ENCODE assay signal across 28 mouse cellular contexts in the genomic region with DNA sequence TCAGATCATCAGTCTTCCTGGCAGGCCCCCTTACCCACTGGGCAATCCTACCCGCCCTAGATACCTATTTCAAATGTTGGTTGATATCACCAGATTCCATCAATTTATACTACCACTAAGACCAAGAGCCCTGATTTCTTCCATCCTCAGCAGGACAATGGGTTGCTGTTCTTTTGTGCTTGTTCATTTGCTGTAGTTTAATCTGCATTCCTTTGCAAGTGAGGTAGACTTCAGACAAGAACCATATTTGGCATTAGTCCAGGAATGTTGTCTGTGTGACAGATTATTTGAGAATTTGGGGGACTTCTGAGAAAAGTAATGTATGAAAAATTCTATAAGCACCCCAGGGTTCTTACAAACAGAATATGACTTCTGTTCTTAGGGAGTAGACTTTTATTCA.
"Had no signal": no experiment of that assay in that cellular context is flagged by ENCODE, and none has a peak within 500 bp of the region (broad histone marks: within the 10 kb centered on the region; RNA-seq: fewer than 3 reads in every experiment).

No protein-coding gene starts in this region.

- H3K9me3 ChIP-seq: heart, embryonic 13.5 days; heart, embryonic 15.5 days; hindbrain, embryonic 13.5 days; hindbrain, embryonic 15.5 days; kidney, embryonic 15.5 days; limb, embryonic 10.5 days; limb, embryonic 12.5 days; liver, embryonic 13.5 days; liver, embryonic 15.5 days had no signal

- H3K4me1 ChIP-seq: heart, embryonic 15.5 days; hindbrain, embryonic 13.5 days; liver, embryonic 13.5 days; liver, embryonic 15.5 days had no signal

- H3K36me3 ChIP-seq: heart, embryonic 13.5 days; heart, embryonic 15.5 days; hindbrain, embryonic 13.5 days; hindbrain, embryonic 15.5 days; kidney, embryonic 15.5 days; limb, embryonic 10.5 days; limb, embryonic 12.5 days; liver, embryonic 13.5 days; liver, embryonic 15.5 days had no signal

- DNase-seq: gastrocnemius, adult 2 months; gastrocnemius, postnatal 14 days; gastrocnemius, postnatal 36 days; heart, adult 2 months; heart, postnatal 14 days; heart, postnatal 36 days; kidney, adult 11 months; kidney, adult 2 months; kidney, adult 9 months; kidney, postnatal 14 days; kidney, postnatal 36 days; liver; liver, embryonic 13.5 days had no signal

- H3K27ac ChIP-seq: gastrocnemius, adult 2 months; heart, adult 2 months; heart, embryonic 13.5 days; heart, embryonic 15.5 days; hindbrain, embryonic 13.5 days; hindbrain, embryonic 15.5 days; hindbrain, postnatal 0 days; kidney, embryonic 15.5 days; kidney, postnatal 0 days; layer of hippocampus, adult 2 months; left cerebral cortex, adult 2 months; limb, embryonic 10.5 days; limb, embryonic 12.5 days; liver, embryonic 13.5 days; liver, embryonic 15.5 days had no signal

- H3K9ac ChIP-seq: heart, embryonic 13.5 days; heart, embryonic 15.5 days; hindbrain, embryonic 13.5 days; hindbrain, embryonic 15.5 days; kidney, embryonic 15.5 days; limb, embryonic 12.5 days; liver, embryonic 13.5 days; liver, embryonic 15.5 days had no signal

- H3K27me3 ChIP-seq: heart, embryonic 13.5 days; heart, embryonic 15.5 days; hindbrain, embryonic 13.5 days; hindbrain, embryonic 15.5 days; kidney, embryonic 15.5 days; limb, embryonic 12.5 days; liver, embryonic 13.5 days; liver, embryonic 15.5 days had no signal

- H3K4me2 ChIP-seq: heart, embryonic 11.5 days; heart, embryonic 13.5 days; heart, embryonic 15.5 days; hindbrain, embryonic 13.5 days; hindbrain, embryonic 15.5 days; kidney, embryonic 15.5 days; limb, embryonic 12.5 days; liver, embryonic 11.5 days; liver, embryonic 13.5 days; liver, embryonic 15.5 days had no signal

- H3K4me3 ChIP-seq: gastrocnemius, adult 2 months; heart, adult 2 months; heart, embryonic 13.5 days; heart, embryonic 15.5 days; hindbrain, embryonic 13.5 days; hindbrain, embryonic 15.5 days; kidney, embryonic 15.5 days; layer of hippocampus, adult 2 months; left cerebral cortex, adult 2 months; limb, embryonic 10.5 days; limb, embryonic 12.5 days; liver, embryonic 13.5 days; liver, embryonic 15.5 days had no signal

- ATAC-seq: hindbrain, postnatal 0 days; intestine, embryonic 16.5 days had no signal
